Mouse (Mus musculus): ENCODE data around the gene Jpt1. TPM values are rescaled to one million over a fixed set of nuclear protein-coding genes. Genes with fewer than 3 reads are reported as not detected.
"Not testable (repeated sequence)": the region's sequence is repeated elsewhere in the genome, so short reads cannot be mapped to it uniquely, and the experiment has no call there.

Gene Jpt1
- polyA plus RNA-seq (2012; rRNA removed), result 91.5 and 128 TPM in 2 replicates

DNA sequence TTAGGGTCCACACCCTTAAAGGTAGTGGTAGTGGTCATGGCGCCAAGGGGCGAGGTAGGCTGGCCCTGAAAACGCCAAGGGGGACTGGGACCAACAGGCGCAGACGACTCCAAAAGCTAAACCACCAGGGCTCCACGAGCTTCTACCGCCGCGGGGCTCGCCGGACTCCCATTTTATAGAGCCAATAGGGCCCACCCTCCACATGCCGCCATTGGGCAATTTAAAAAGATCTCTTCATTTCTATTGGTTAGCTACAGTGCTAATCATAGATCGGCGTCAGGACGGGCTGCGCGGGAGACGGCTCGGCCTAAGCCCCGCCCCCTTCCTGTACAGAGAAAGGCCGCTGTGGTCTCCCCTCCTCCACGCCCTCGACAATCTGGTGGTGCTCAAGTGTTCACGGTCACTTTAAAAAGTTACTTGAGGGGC is at the start of gene Jpt1:
Gene Jpt1, minus strand, starts transcription at position 150 of the 426 bp plus-strand sequence.
- DNase-seq (ENCODE audit: low read depth), result no peak

DNA sequence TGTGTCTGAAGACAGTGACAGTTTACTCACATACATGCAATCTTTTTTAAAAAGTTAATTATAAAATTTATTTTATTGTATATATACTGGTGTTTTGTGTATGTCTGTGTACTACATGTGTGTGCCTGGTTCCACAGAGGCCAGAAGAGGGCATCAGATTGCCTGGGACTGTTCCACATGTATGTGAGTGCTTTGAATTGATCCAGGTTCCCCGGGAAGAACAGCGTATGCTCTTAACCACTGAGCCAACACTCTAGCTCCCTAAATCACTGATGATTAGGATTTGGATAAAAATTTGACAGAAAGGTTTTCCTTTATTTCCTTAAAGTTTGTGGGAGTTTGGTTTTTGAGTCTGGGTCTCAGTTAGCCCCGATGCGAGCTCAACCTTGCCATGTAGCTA is 49.2 kb upstream of the Jpt1 start:
- no peak for DNase-seq (ENCODE audit: low read depth)

DNA sequence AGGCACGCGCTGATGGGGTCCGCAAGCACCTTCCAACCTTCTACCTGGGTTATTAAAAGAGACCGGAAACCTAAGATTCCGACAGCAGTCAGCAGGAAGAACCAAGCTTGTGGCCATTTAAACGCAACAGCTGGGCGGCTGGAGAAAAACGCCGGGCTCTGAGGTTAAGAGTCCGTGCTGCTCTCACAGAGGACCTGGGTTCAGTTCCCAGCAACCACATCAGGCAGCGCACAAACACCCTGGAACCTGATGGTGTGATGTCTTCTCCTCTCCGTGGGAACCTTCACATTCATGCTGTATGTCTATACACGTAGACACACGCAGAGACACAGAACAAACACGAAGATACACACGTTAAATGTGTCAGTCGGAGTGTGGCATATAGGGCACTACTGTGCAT is 41.5 kb upstream of the Jpt1 start:
- DNase-seq (ENCODE audit: low read depth), result no peak

DNA sequence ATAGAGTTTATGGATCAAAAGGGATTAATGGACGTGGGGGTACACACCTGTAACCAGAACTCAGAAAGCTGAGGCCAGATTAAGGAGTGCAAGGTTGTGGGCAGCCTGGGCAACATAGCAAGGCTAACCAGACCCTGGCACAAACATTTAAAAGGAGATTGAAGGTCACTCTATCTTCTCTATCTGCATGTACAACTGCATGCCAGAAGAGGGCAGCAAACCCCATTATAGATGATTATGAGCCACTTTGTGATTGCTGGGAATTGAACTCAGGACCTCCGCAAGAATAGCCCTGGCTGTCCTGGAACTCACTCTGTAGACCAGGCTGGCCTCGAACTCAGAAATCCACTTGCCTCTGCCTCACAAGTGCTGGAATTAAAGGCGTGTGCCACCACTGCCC is 38.6 kb upstream of the Jpt1 start:
- no peak for DNase-seq (ENCODE audit: low read depth)

DNA sequence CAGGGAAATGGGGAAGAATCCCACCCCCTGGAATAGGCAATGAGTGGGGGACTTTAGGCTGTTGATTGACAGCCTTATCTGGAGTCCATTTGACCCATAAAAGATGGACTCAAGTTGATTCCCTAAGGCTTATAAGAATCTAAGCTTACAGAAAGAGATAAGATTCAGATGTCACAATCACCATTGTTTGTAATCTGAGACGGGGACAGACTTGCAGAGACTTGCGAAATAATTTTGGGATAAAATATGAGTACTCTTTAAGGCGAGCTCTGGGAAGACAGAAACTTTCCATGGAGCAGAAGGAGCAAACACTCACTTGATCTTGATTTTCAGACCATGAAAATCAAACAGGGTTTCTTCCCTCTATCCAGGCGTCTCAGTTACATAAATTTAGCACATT is 29.4 kb upstream of the Jpt1 start:
- no peak for DNase-seq (ENCODE audit: low read depth)

DNA sequence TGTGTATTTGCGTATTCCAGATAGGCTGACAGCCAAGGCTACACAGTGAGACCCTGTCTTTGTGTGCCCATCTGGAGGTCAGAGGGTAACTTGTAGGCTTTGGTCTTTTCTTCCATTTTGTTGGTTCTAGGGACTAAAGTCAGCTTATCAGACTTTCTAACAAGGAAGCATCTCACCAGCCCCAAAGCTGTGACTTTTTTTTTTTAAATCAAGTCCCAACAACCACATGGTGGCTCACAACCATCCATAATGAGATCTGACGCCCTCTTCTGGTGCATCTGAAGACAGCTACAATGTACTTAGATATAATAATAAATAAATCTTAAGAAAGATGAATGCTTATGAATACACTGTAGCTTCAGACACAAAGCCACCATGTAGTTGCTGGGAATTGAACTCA is 23.9 kb upstream of the Jpt1 start:
- DNase-seq (ENCODE audit: low read depth), result no peak

DNA sequence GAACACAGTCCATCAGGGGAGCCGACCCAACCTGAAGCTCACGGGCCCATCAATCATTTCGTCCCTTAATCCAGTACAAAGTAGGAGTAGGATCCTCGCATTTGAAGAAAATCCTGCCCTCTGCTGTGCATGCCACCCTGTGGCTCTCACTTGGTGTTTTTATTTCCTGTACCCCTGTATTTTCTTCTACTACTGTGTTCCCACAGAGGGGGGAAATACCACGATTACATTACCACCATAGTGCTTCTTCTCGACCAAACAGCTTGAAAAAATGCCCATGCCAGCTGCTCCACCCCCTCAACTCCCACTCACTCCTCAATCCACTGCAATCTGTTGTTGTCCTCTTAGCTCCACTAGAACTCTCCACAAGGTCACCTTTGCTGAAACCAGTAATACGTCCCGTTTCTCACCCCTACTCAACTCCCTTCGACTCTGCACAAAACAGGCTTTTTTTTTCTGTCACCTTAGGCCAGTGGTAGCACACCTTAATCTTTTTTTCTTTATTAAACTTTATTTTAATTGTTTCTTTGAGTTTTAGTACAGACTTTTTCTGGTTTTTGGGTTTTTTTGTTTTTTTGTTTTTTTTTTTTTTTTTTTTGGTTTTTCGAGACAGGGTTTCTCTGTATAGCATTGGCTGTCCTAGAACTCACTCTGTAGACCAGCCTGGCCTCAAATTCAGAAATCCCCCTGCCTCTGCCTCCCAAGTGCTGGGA is 22.8 kb upstream of the Jpt1 start:
- DNase-seq (ENCODE audit: low read depth), result no peak

DNA sequence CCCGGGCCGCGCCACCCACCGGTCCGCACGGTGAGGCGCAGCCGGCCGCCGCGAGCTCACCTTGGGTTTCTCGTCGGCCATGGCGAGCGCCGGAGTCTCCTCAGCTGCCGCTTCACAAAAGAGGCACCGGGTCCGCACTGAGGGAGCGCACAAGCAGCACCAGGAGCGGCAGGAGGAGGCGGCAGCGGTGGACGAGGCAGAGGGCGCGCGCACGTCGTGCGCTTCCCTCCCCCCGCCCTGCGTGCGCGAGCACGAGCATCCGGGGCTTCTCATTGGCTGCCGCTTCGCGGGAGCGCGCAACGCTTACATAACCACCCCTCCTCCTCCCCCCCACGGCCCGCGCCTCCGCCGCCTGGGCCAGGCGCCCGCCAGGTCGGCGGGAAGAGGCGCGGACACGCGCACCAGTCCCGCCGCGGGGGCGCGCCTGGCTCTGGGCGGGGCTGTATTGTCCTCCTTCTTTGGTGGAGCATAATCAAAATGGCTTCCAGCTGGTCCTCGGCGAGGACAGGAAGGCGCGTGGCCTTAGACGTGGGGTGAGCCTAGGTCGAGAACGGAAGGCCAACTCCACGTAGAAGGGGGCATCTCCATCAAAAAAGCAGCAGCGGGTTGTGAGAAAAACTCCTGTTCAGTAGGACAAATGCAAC is 22.0 kb upstream of the Jpt1 start, which contains the start of gene Sumo2:
Gene Sumo2, minus strand, starts transcription at position 239 of the 644 bp plus-strand sequence.
- DNase-seq (ENCODE audit: low read depth), result no peak

DNA sequence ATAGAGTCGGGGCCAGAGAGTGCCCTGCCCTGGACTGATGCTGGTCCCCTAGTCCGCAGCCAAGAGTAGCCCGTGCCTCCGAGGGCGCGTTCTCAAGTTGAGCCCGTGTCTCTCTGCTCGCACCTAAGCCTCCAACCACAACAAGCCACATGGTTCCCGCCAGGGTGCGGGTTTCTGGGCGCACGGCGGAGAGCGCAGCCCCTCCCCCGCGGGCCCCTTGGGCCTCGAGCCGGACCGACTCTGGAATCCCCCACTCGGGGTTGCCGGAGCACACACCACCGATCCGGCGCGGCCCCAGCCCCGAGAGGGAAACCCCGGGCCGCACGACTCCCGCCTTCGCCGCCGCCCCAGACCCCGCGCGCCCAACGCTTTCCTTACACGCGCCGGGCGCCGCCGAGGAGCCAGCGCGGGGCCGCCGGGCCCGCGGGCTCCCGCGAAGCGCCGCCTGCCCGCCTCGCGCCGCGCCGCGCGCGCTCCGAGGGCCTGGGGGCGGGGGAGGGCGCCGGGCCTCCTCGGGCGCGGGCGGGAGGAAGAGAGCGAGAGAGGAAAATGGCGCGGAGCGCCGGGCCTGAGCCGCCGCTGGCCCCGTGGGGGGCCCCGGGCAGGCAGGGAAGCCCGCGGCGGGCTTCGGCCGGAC is 21.3 kb upstream of the Jpt1 start:
- DNase-seq (ENCODE audit: low read depth), result no peak

DNA sequence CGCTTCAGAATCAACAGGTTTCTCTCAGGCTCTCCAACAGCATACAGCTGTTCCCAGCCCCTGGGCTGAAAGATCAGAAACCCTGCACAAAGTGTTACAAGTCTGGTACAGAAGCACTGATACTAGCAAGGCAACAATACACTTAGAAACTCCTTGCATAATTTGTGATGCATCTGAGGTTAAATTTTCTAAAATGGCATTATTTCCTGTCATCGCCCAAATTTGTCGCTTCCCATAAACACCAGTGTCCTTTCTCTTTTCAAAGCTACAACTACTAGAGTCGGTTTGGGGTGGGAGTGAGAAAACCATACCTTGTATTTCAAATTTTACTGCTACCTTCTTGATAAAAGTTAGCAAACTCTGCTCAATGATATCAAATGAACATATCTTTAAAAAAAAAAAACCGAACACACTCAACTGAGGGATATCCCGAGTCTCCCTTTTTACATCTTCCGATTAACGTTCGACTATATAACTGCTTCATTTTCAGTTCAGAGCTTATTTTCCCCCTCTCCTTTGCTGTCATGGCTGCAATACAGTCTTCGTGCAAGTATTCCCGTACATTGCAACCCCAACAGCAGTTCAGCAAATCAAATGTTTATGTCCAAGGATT is 20.7 kb upstream of the Jpt1 start:
- no peak for DNase-seq (ENCODE audit: low read depth)

DNA sequence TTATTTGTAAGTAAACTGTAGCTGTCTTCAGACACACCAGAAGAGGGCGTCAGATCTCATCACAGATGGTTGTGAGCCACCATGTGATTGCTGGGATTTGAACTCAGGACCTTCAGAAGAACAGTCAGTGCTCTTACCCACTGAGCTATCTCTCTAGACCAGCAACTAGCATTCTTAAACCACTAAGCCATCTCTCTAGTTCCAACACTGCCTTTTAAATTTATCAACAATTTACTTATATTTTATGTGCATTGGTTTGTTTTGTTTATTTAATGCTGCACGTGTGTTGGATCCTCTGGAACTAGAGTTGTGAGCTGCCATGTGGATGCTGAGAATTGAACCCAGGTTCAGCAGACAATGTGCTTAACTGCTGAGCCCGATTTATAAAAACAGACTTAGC is 12.3 kb upstream of the Jpt1 start:
- DNase-seq (ENCODE audit: low read depth), result not testable (repeated sequence)

DNA sequence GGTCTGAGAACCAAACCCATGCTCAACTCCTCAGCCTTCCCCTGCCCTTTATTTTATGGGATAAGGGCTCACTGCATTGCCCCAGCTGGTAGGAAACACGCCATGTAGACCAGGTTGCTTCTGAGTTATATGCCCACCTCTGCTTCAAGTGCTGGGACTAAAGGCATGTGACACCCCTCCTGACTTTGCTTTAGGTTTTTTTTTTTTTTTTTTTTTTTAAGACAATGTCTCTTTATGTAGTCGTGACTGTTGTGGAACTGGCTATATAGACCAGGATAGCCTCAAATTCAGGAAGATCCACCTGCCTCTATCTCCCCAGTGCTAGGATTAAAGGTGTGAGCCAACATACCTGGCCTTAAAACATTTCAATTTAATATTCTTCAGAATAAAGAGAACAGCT is 8.5 kb upstream of the Jpt1 start:
- DNase-seq (ENCODE audit: low read depth), result no peak

DNA sequence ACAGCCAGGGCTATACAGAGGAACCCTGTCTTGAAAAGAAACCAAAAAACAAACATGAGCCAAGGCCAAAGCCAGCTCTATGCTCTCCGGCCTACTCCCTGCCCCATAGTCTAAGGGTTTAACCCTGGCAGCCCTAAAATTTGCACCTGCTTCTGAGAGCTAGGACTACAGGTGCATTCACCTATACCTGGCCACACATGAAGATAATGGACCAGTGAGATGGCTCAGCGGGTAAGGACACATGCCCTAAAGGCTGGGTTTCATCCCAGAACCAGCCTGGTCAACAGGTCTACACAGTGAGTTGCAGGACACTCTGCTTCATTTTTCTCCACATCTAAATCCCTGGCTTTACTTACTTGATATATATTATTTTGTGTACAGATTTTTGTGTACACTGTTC is 8.1 kb upstream of the Jpt1 start:
- no peak for DNase-seq (ENCODE audit: low read depth)

DNA sequence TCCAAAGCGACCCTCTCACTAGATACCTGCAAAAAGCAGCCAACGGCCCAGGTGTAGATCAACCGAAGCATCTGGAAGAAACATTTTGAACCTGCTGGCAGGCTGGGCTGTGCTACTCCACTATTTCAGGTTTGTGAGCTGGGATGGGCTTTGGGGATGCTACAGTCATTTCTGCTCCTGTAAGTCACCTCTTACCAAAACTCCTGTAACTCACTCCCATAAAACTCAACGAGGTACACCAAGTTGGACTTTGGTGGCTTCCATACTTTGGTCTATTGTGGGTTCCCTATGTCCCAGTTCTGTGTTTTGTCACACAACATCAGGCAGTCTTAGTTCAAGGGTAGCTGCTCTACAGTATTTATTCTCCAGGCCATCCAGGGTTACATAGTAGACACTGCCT is 6.9 kb upstream of the Jpt1 start:
- no peak for DNase-seq (ENCODE audit: low read depth)

DNA sequence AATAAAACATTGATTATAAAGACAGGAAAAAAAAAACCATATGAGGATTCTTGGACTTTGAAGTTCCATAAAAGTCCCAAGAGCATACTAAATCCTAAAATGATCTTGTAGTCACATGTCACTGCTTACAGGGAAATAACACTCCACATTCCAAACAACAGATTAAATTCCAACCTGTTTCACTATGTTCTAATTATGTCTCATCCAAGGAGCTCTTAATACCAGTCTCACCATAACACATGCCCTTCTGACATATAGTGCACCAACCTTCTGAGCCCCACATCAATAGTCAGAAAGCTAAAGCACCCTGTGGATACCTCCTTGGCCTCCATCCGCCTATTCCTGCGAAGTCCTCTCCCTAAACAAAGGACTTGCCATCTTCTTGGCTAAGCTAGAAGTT is 6.0 kb upstream of the Jpt1 start:
- DNase-seq (ENCODE audit: low read depth), result no peak

DNA sequence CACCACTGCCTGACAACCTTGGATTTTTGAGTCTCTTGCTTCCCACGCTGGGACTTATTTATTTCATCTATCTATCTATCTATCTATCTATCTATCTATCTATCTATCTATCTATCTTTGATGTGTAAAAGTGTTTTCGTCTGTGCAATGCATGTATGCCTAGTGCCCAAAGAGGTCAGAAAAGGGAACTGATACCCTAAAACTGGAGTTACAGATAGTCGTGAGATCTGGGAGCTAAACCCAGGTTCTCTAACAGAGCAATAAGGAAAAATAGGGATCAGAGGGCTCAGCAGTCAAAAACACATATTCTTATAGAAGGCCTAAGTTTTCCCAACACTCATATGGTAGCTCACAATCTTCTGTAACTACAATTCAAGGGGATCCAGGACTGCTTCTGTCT is 5.4 kb upstream of the Jpt1 start:
- no peak for DNase-seq (ENCODE audit: low read depth)

DNA sequence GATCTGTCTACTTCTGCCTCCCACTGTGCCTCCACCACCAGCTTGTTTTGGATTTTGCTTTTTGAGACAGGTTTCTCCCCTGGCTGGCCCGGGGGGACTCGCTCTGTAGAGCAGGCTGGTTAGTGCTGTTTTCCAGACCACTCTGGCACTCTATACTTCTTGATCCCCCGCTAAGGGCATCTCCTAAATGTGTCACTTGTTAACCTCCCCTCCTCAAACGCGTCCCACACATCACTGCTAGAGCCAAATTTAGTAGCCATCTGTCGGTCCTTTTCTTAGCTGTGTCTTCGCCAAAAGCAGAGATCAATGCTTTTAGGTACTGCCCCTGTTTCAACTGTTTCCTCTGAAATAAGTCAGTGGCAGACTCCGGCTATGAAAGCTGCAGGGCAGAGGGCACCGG is 4.5 kb upstream of the Jpt1 start:
- DNase-seq (ENCODE audit: low read depth), result no peak

DNA sequence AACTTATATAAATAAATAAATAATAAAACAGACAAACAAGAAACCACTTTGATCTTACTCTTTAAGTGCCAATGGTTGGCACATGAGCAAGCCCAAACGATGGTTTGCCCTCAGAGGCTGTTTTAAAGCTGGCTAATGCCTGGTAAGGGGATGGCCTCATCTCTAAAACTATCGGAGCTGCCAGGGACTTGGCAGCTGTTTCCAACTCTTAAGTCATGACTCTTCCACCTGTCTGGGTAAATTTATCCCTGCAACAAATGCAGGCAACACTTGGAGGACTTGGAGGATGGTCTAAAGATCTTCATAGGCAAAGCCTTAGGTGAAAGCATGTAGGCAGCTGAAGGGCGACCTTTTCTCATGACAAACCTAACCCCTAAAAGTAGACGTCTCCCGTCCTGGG is 2.8 kb upstream of the Jpt1 start:
- no peak for DNase-seq (ENCODE audit: low read depth)

DNA sequence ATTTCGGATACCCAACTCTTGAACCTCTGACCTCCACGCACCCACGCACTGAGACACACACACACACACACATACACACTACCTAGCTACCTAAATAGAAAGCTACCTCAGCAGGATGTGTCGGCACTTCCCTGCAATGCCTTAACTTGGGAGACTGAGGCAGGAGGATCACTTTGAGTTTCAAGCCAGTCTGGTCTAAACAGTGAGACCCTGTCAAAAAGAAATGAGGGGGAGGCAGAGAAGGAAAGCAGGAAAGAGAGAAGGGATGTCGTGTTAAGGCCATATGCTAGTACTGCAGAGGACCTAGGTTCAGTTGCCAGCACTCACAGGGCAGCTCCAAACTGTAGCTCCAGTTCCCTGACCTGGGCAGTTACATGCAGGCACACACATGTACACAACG is 834 bp upstream of the Jpt1 start:
- no peak for DNase-seq (ENCODE audit: low read depth)

DNA sequence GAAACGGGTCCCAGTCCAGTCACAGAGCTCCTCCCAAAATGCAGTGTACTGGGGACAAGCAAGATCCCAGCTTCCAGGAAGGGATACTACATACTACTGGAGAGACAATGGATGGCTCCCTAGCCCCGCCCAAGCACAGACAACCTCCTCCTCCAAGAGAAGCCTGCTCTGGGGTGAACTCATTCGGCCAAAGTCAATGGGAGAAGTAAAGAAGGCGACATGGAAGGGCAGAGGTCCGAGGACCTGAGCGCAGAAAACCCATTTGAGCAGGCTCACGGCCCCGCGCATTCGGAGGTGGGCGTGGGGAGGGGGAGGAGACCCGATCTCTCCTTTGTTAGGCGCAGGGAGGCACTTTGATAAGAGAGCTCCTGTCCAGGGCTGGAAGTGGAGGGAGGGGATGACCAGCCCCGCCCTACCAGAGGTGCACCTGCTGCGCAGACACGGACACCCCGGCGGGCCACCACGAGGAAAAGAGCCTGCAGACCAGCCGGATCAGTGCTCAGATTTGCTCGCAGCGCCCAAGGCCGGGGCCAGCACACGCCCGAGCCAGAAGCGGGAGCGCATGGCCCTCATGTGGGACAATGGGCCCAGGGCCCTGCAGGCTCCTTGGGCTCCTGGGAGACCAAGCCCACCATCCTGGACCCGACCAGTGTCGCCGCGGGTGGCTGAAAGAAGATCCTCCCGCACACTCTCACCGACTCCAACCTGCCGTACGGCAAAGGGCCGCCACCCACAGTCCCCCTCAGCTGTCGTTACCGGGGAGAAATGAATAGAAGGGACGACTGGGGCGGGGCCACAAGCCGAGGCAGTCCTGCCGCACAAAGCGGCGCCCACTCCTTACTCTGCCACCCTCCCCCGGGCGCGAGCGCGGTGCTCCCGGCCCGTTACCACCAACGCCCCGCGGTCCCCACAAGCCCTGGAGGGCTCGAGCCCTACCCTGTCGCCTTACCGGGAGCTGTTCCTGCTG is 633 bp downstream of the Jpt1 start:
- no peak for DNase-seq (ENCODE audit: low read depth)

DNA sequence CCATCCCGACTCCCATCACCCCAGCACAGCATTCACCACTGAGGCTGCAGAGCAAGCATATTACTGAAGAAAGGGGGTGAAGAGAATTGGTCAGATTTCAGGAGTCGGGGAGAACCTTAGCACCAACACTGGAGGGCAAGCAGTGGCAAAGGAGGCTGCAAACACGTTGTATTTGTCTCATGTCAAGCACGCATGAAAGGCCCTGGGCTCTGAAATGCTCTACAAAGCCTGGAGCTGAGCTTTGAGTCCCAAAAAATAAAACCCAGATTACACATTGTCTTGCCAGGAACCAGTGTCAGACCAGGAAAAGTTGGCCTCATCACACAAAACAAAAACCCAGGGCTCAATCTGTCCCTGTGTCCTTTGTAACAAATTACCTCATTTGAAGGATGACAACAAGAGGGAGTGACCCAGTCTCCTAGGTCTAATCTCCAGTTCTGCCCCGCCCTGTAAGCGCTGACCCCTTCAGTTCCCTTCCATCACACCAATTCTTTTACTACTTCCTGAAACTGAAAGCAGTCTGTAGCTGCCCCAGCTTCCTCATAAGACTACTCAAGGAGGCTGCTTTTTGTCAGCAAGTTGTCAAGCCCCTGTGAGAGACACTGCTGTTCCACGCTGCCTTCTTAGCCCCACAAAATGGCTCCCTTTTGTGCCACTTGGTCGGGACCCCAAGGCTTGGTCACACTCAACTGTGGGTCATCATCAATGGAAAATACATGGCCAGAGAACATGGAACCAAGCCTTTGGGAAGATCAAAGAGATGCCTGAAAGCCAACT is 1.6 kb downstream of the Jpt1 start:
- DNase-seq (ENCODE audit: low read depth), result no peak
